In genomic region chr17:50677978-50678712, GRCm38 (mm10) we compare ENCODE assay signal across 8 mouse cellular contexts.
A peak's percentile ranks its signal among the peaks of the same experiment; 100 is the strongest.
DNase-seq lines count a peak whose midpoint lies in the region; ATAC-seq and TF ChIP-seq lines count a peak whose summit lies in the region.

No protein-coding gene starts in this region.

- 37% methylated on average over 10 of the region's 10 CpGs for WGBS in embryonic facial prominence, embryonic 15.5 days
- WGBS in intestine, embryonic 14.5 days, result 38% methylated on average over 10 of the region's 10 CpGs
- 37% methylated on average over 10 of the region's 10 CpGs for WGBS in stomach, postnatal 0 days

- no peak for DNase-seq in left cerebral cortex, adult 2 months (ENCODE audit: extremely low spot score in 1 of 2, low spot score in 2 of 2)
- no peak for DNase-seq in left cerebral cortex, adult 18-20 months (ENCODE audit: low spot score in 2 of 2)
- DNase-seq in adrenal gland, postnatal 14 days, result peak; percentile 67
- peak; percentile 59 for DNase-seq in intestine, embryonic 14.5 days (ENCODE audit: low spot score)
- peak; percentile 46 to 53 for DNase-seq in lung, adult 18-20 months
- DNase-seq in stomach, postnatal 0 days (ENCODE audit: low spot score), result no peak

- H3K27me3 ChIP-seq in embryonic facial prominence, embryonic 15.5 days, result no peaks in the 10 kb centered on the region
- no peaks in the 10 kb centered on the region for H3K27me3 ChIP-seq in intestine, embryonic 14.5 days (replicated peaks; ENCODE audit: control insufficient read depth, insufficient read depth, low read length)
- no peaks in the 10 kb centered on the region for H3K27me3 ChIP-seq in stomach, postnatal 0 days (ENCODE audit: control insufficient read depth, insufficient read depth, low read length)

- H3K4me3 ChIP-seq in left cerebral cortex, adult 2 months, result no peak overlapping the region
- no peak overlapping the region for H3K4me3 ChIP-seq in embryonic facial prominence, embryonic 15.5 days (replicated peaks)
- H3K4me3 ChIP-seq in intestine, embryonic 14.5 days (ENCODE audit: low read depth, low read length), result no peak overlapping the region
- H3K4me3 ChIP-seq in stomach, postnatal 0 days (ENCODE audit: low read depth, low read length), result no peak overlapping the region

- no peak overlapping the region for H3K9ac ChIP-seq in embryonic facial prominence, embryonic 15.5 days
- H3K9ac ChIP-seq in intestine, embryonic 14.5 days (ENCODE audit: low read length), result no peak overlapping the region
- no peak overlapping the region for H3K9ac ChIP-seq in stomach, postnatal 0 days (ENCODE audit: low read length)

- peaks cover 12% of the 10 kb centered on the region for H3K4me1 ChIP-seq in embryonic facial prominence, embryonic 15.5 days
- H3K4me1 ChIP-seq in intestine, embryonic 14.5 days (replicated peaks; ENCODE audit: control insufficient read depth, insufficient read depth, low read length), result peaks cover 4% of the 10 kb centered on the region
- H3K4me1 ChIP-seq in stomach, postnatal 0 days (replicated peaks; ENCODE audit: control insufficient read depth, insufficient read depth), result no peaks in the 10 kb centered on the region

- intact Hi-C loops in left cerebral cortex, adult 2 months (cut with DNase I), result no loop called here

- TF ChIP-seq CTCF in left cerebral cortex, adult 2 months (IDR thresholded peaks at IDR 0.05), result no peak
- TF ChIP-seq CTCF in stomach, postnatal 0 days (IDR thresholded peaks at IDR 0.05; ENCODE audit: low read depth), result no peak

- peak overlapping the region; percentile 62 for H3K27ac ChIP-seq in left cerebral cortex, adult 2 months
- peak overlapping the region; percentile 69 for H3K27ac ChIP-seq in embryonic facial prominence, embryonic 15.5 days (replicated peaks)
- H3K27ac ChIP-seq in intestine, embryonic 14.5 days (ENCODE audit: low read depth), result 0 out of 2 replicates have a peak overlapping the region, but pooled peaks have one; percentile 47
- peak overlapping the region; percentile 63 for H3K27ac ChIP-seq in stomach, postnatal 0 days (replicated peaks)

- H3K4me2 ChIP-seq in embryonic facial prominence, embryonic 15.5 days (replicated peaks), result no peak overlapping the region
- H3K4me2 ChIP-seq in intestine, embryonic 14.5 days (ENCODE audit: low read length), result no peak overlapping the region
- no peak overlapping the region for H3K4me2 ChIP-seq in stomach, postnatal 0 days (replicated peaks; ENCODE audit: low read depth)

- peak; percentile 53; the same call in 1 of the 2 replicates for ATAC-seq in embryonic facial prominence, embryonic 15.5 days (ENCODE audit: insufficient number of reproducible peaks, low FRiP score, low TSS enrichment, low read depth)
- ATAC-seq in intestine, embryonic 14.5 days (replicated peaks; ENCODE audit: low FRiP score, low TSS enrichment, low read depth), result no peak
- peak; percentile 60; the same call in 1 of the 2 replicates for ATAC-seq in stomach, postnatal 0 days (ENCODE audit: low FRiP score, low TSS enrichment)
- no peak for ATAC-seq in monocyte, adult 5-6 weeks (replicated peaks; ENCODE audit: insufficient number of reproducible peaks, low FRiP score, low TSS enrichment, poor library complexity, severe bottlenecking)

- no peaks in the 10 kb centered on the region for H3K9me3 ChIP-seq in embryonic facial prominence, embryonic 15.5 days (replicated peaks)
- H3K9me3 ChIP-seq in intestine, embryonic 14.5 days (ENCODE audit: control insufficient read depth, low read length), result no peaks in the 10 kb centered on the region
- no peaks in the 10 kb centered on the region for H3K9me3 ChIP-seq in stomach, postnatal 0 days (ENCODE audit: control insufficient read depth, low read length)

- TF ChIP-seq EP300 in stomach, postnatal 0 days (optimal IDR thresholded peaks at IDR 0.05), result no peak

- no peaks in the 10 kb centered on the region for H3K36me3 ChIP-seq in embryonic facial prominence, embryonic 15.5 days
- H3K36me3 ChIP-seq in intestine, embryonic 14.5 days (ENCODE audit: control insufficient read depth, insufficient read depth, low read length), result no peaks in the 10 kb centered on the region
- H3K36me3 ChIP-seq in stomach, postnatal 0 days (ENCODE audit: control insufficient read depth, insufficient read depth, low read length), result no peaks in the 10 kb centered on the region

Comparison
In these comparisons a context has a peak if more than half of its experiments do, and no peak if none do; other contexts are left out.
1. DNase-seq: peak in adrenal gland, postnatal 14 days (single experiment), intestine, embryonic 14.5 days (single experiment) and lung, adult 18-20 months (2 of 2); none in left cerebral cortex, adult 2 months (0 of 2), left cerebral cortex, adult 18-20 months (0 of 2) and stomach, postnatal 0 days (single experiment).
2. ATAC-seq: peak in embryonic facial prominence, embryonic 15.5 days (single experiment) and stomach, postnatal 0 days (single experiment); none in intestine, embryonic 14.5 days (single experiment) and monocyte, adult 5-6 weeks (single experiment).
3. Peak in every context shown above with its lines, with median percentiles within 50 percentile points of each other: H3K27ac ChIP-seq.